Mouse (Mus musculus): Measurements from ENCODE around the gene Pald1. TPM values are rescaled to one million over a fixed set of nuclear protein-coding genes. Genes with fewer than 3 reads are reported as not detected.

The Pald1 gene
- polyA plus RNA-seq, 1 experiment, result 10.3 TPM

DNA sequence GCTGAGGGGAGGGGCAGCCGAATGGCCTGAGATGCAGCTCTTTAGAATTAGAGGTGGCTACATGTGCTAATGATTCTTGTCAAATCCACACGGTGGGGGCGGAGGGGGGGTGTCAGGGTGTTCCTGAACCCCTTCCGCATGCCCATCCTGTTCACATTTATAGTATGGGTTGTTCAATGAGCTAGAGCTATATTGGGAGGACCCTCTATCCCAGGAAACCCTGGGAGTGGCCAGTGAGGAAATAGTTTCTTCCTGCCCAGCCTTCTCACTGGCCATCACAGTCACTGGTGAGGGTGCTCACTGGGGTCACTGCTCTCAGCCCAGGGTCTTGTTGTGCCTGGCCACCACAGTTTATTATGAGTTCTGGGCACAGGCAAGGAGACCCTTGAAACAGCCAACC is 36.7 kb upstream of the Pald1 start:
- no peak for TF ChIP-seq CTCF (IDR thresholded peaks at IDR 0.05; ENCODE audit: extremely low read depth, insufficient read depth, low read length)
- TF ChIP-seq POLR2A (IDR thresholded peaks at IDR 0.05; ENCODE audit: extremely low read depth, insufficient read depth, low read length), result no peak

DNA sequence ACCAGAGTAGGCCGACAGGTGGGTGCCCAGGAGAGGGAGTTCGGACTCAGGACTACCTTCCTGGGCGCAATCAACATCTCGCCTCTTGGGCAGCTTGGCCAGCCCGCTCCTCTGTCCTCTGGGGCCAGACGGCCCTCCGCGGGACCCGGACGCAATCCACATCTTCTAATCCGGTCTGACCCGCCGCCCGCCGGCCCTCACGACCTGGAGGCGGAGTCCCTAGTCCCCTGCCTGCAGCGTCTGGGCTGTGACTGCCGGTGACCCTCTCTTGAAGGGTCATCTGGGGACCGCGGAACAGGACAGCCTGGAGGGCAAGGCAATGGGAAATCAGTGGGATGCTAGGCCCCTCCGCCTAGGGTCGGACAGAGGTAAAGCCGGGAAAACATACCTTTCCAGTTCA is 35.8 kb upstream of the Pald1 start:
- Histone ChIP-seq H3K27ac (ENCODE audit: insufficient read depth, low read length) (no peak overlapping the region), H3K4me3 (ENCODE audit: insufficient read depth, low read length) (no peak overlapping the region; the same call in 1 of the 2 replicates), H3K4me1 (ENCODE audit: control insufficient read depth, insufficient read depth, low read length) (peaks cover 1% of the 10 kb centered on the region; the same call in 1 of the 2 replicates)
- TF ChIP-seq POLR2A (IDR thresholded peaks at IDR 0.05; ENCODE audit: extremely low read depth, insufficient read depth, low read length), result no peak
- TF ChIP-seq CTCF (IDR thresholded peaks at IDR 0.05; ENCODE audit: extremely low read depth, insufficient read depth, low read length), result no peak

More for the DNA sequence above, 36.7 kb upstream of the Pald1 start:
- peaks cover 4% of the 10 kb centered on the region for H3K4me1 ChIP-seq (ENCODE audit: control insufficient read depth, insufficient read depth, low read length)
- H3K27ac ChIP-seq (ENCODE audit: insufficient read depth, low read length), result no peak overlapping the region
- H3K4me3 ChIP-seq (ENCODE audit: insufficient read depth, low read length), result no peak overlapping the region

DNA sequence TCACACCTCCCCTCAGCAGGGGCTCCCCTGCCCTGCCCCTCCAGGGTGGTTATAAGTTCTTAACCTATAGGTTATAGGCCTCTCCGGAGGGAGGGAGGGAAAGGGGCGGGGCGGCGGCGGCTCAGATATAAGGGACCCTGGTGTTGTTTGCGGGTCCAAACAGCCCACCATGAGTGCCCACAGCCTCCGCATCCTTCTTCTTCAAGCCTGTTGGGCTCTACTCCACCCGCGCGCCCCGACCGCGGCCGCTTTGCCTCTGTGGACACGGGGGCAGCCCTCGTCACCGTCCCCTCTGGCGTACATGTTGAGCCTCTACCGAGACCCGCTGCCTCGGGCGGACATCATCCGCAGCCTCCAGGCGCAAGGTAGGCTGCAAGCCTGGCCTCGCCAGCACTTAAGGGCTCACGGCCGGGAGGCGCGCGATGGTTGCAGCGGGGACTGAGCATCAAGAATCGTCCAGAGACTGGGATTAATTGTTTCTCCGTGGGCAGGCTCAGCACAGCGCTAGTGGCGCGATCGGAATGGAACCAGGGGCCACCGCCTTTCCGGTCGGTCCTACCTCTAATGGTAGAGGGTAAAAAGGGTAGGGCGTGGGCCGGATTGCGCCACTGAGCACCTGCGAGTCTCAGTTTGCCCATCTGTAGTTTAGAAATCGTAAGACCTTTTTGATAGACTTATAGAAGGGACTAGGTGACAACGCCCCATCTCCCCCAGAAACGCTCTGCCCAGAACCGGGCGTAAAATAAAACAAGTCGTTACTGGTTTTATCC is 35.0 kb upstream of the Pald1 start:
- no peaks in the 10 kb centered on the region for H3K4me1 ChIP-seq (ENCODE audit: control insufficient read depth, insufficient read depth, low read length)
- peak overlapping the region; percentile 6 for H3K4me3 ChIP-seq (ENCODE audit: insufficient read depth, low read length)
- TF ChIP-seq CTCF (IDR thresholded peaks at IDR 0.05; ENCODE audit: extremely low read depth, insufficient read depth, low read length), result no peak
- no peak for TF ChIP-seq POLR2A (IDR thresholded peaks at IDR 0.05; ENCODE audit: extremely low read depth, insufficient read depth, low read length)
- no peak overlapping the region for H3K27ac ChIP-seq (ENCODE audit: insufficient read depth, low read length)

DNA sequence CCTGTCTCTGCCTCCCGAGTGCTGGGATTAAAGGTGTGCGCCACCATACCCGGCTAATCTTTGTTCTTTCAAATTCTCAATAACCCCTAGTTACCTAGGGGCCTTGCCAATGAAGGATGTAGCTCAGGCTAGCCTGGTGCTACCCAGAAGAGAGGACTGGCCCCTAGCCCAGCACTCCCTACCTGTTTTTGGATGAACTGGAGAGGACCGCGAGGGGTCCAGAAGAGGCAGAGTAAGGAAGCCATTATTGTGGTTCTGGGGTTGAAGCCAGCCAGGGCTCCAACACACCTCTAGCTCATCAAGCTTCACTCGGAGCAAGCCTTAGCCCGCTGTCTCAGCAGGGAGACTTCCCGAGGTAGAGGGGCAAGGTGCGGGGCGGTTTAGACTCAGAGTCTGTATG is 34.3 kb upstream of the Pald1 start, which contains the start of gene Nodal:
Gene Nodal (plus strand): TSS at position 301 of the 400 bp plus-strand sequence.
- Histone ChIP-seq H3K4me3 (ENCODE audit: insufficient read depth, low read length) (peak within 1 kb of the TSS; percentile 6), H3K27ac (ENCODE audit: insufficient read depth, low read length) (no peak within 1 kb of the TSS)
- TF ChIP-seq POLR2A (IDR thresholded peaks at IDR 0.05; ENCODE audit: extremely low read depth, insufficient read depth, low read length), result no peak
- TF ChIP-seq CTCF (IDR thresholded peaks at IDR 0.05; ENCODE audit: extremely low read depth, insufficient read depth, low read length), result no peak

DNA sequence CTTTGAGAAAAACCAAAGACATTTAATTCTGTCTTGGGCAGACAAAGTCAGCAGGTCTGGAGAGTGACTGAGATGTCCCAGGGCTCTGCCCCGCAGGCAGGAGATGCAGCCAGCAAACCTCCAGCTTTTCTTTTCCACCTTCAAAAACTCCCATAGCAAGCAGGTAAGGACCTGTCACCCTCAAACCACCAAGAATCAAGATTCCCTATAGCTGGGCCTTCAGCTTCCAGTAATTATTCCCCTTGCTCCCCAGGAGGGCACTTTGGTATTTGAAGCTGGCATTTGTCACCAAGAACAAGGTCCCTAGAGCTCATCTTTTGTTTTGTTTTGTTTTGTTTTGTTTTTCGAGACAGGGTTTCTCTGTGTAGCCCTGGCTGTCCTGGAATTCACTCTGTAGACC is 33.7 kb upstream of the Pald1 start:
- Histone ChIP-seq H3K4me1 (ENCODE audit: control insufficient read depth, insufficient read depth, low read length) (no peaks in the 10 kb centered on the region), H3K27ac (ENCODE audit: insufficient read depth, low read length) (no peak overlapping the region)
- TF ChIP-seq POLR2A (IDR thresholded peaks at IDR 0.05; ENCODE audit: extremely low read depth, insufficient read depth, low read length), result no peak
- TF ChIP-seq CTCF (IDR thresholded peaks at IDR 0.05; ENCODE audit: extremely low read depth, insufficient read depth, low read length), result no peak

More for the DNA sequence above, 34.3 kb upstream of the Pald1 start, which contains the start of gene Nodal:
- H3K4me1 ChIP-seq (ENCODE audit: control insufficient read depth, insufficient read depth, low read length), result no peaks in the 10 kb centered on the region

DNA sequence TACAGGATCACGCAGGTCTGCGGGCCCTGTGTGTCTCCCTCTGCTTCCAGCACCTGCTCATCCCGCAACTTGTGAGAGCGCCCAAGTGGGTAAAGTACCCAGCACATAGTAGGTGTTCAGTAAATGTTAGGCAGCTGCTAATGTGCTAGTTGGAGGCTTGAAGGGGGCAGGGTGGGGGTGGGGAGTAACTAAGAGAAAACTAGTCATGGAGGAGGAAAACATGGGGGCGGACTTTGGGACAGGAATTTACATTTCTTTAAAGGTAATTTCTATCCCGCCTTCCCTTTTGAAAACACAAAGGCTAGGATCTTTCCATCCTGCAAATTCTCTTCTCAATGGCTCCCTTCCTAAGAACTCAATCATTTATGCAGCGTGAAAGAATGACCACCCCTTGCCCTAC is 33.2 kb upstream of the Pald1 start:
- no peak overlapping the region for H3K27ac ChIP-seq (ENCODE audit: insufficient read depth, low read length)
- H3K4me3 ChIP-seq (ENCODE audit: insufficient read depth, low read length), result no peak overlapping the region
- TF ChIP-seq POLR2A (IDR thresholded peaks at IDR 0.05; ENCODE audit: extremely low read depth, insufficient read depth, low read length), result no peak
- no peak for TF ChIP-seq CTCF (IDR thresholded peaks at IDR 0.05; ENCODE audit: extremely low read depth, insufficient read depth, low read length)
- no peaks in the 10 kb centered on the region for H3K4me1 ChIP-seq (ENCODE audit: control insufficient read depth, insufficient read depth, low read length)

More for the DNA sequence above, 33.7 kb upstream of the Pald1 start:
- H3K4me3 ChIP-seq (ENCODE audit: insufficient read depth, low read length), result no peak overlapping the region

DNA sequence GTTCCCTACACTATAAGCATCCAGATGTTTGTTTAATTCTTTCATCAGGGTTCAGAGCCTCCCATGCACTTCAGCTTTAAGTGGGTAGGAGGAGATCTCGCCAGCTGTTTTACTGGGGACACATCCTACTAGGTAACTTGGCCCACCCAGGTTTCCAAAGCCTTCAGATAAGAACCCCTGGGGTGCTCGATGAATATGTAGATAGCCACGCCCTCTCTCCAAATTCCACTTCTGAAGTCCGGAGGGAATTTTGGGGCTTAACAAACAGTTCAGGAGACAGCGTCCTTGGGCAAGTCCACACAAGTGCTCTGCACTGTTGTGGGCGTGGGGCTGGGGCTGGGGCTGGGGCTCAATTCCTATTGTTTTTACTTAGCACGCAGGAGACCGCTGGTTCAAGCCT is 32.6 kb upstream of the Pald1 start:
- TF ChIP-seq POLR2A (IDR thresholded peaks at IDR 0.05; ENCODE audit: extremely low read depth, insufficient read depth, low read length), result no peak
- TF ChIP-seq CTCF (IDR thresholded peaks at IDR 0.05; ENCODE audit: extremely low read depth, insufficient read depth, low read length), result no peak
- no peak overlapping the region for H3K4me3 ChIP-seq (ENCODE audit: insufficient read depth, low read length)
- H3K27ac ChIP-seq (ENCODE audit: insufficient read depth, low read length), result no peak overlapping the region
- no peaks in the 10 kb centered on the region for H3K4me1 ChIP-seq (ENCODE audit: control insufficient read depth, insufficient read depth, low read length)

DNA sequence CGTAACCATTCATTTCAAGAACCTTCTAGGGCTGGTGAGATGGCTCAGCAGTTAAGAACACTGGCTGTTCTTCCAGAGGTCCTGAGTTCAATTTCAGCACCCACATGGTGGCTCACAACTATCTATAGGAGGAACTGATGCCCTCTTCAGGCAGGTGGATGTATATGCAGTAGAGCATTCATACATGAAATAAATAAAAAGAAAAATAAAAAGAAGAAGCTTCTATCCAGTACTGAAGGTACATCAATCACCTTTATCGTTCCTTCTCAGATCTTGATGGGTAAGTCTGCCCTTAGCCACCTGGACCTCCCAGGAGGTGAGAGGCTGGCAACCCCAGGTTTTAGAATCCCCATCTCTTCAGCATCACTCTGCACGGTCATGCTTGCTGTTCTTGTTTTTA is 31.9 kb upstream of the Pald1 start:
- no peak overlapping the region for H3K27ac ChIP-seq (ENCODE audit: insufficient read depth, low read length)
- no peak for TF ChIP-seq CTCF (IDR thresholded peaks at IDR 0.05; ENCODE audit: extremely low read depth, insufficient read depth, low read length)
- TF ChIP-seq POLR2A (IDR thresholded peaks at IDR 0.05; ENCODE audit: extremely low read depth, insufficient read depth, low read length), result no peak
- no peaks in the 10 kb centered on the region for H3K4me1 ChIP-seq (ENCODE audit: control insufficient read depth, insufficient read depth, low read length)
- no peak overlapping the region for H3K4me3 ChIP-seq (ENCODE audit: insufficient read depth, low read length)

DNA sequence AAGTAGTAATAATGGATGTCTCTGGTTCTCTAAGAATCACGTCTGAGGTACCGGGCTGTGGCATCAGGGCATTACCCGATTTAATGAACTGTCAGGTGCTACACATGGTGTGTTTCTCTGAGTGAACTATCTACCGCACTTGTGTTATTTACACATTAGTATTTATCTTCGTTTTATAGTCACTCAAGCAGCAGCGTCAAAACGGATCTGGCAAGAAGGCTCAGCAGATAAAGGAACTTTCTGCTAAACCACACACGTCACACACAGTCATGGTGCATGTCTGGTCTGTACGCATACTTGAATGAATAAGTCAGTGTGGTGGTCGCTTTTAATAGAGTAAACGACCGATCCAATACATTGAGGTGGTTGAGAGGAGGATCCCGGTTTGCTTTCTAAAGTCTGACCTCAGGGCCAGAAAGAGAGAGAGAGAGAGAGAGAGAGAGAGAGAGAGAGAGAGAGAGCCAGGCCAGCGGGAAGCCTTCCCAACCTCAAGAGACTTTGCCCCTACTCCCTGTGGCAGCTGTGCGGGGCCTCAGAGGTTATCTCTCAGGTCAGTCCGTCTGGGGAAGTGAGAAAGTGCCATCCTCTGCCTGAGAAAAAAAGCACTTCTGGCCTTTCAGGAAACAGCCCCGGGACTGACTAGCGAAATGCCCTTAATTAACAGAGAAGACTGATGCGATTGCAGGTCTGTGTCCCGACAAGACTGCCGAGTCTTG is 29.7 kb upstream of the Pald1 start:
- H3K27ac ChIP-seq (ENCODE audit: insufficient read depth, low read length), result no peak overlapping the region
- TF ChIP-seq CTCF (IDR thresholded peaks at IDR 0.05; ENCODE audit: extremely low read depth, insufficient read depth, low read length), result no peak
- TF ChIP-seq POLR2A (IDR thresholded peaks at IDR 0.05; ENCODE audit: extremely low read depth, insufficient read depth, low read length), result no peak
- no peaks in the 10 kb centered on the region for H3K4me1 ChIP-seq (ENCODE audit: control insufficient read depth, insufficient read depth, low read length)
- H3K4me3 ChIP-seq (ENCODE audit: insufficient read depth, low read length), result no peak overlapping the region
